Mouse (Mus musculus) CH12.LX (cell line): ENCODE measurements around the gene Rps11.

Experiments used
- CTCF ChIP-seq, 2 experiments: IDR thresholded peaks in 1 of 2; conservative IDR thresholded peaks in 1 of 2; 2 replicates each; pipeline ENCODE4 v1.5.1; 2011 to 2012; ENCODE audit warnings: low read depth in 2 of 2, low read length in 2 of 2, improper control_type of control experiment in 1 of 2, inconsistent platforms in 1 of 2, mild to moderate bottlenecking in 1 of 2, moderate library complexity in 1 of 2
- EP300 ChIP-seq: IDR thresholded peaks from 2 replicates; pipeline ENCODE4 v1.6.1; 2011; ENCODE audit warnings: low read length, improper control_type of control experiment
- ETS1 ChIP-seq: conservative IDR thresholded peaks from 2 replicates; pipeline ENCODE4 v1.6.1; 2012; ENCODE audit warnings: low read depth, mild to moderate bottlenecking, inconsistent platforms, low read length, improper control_type of control experiment, moderate library complexity
- JUND ChIP-seq: conservative IDR thresholded peaks from 2 replicates; pipeline ENCODE4 v1.6.1; 2011; ENCODE audit warnings: low read depth, low read length, improper control_type of control experiment
- MXI1 ChIP-seq: IDR thresholded peaks from 2 replicates; pipeline ENCODE4 v1.6.1; 2011; ENCODE audit warnings: mild to moderate bottlenecking, low read depth, low read length, improper control_type of control experiment
- PAX5 ChIP-seq: IDR thresholded peaks from 2 replicates; pipeline ENCODE4 v1.6.1; 2012; ENCODE audit warnings: low read length, inconsistent platforms, mixed read lengths
- POLR2A ChIP-seq: IDR thresholded peaks from 2 replicates; pipeline ENCODE4 v1.6.1; 2011; ENCODE audit warnings: low read depth, mild to moderate bottlenecking, improper control_type of control experiment, low read length
- POLR2AphosphoS2 ChIP-seq: IDR thresholded peaks from 2 replicates; pipeline ENCODE4 v1.6.1; 2011; ENCODE audit warnings: low read depth, low read length, improper control_type of control experiment
- RCOR1 ChIP-seq: conservative IDR thresholded peaks from 2 replicates; pipeline ENCODE4 v1.6.1; 2012; ENCODE audit warnings: low read depth, mild to moderate bottlenecking, inconsistent platforms, low read length, improper control_type of control experiment
- UBTF ChIP-seq: IDR thresholded peaks from 2 replicates; pipeline ENCODE4 v1.6.1; 2012; ENCODE audit warnings: low read depth, mild to moderate bottlenecking, inconsistent platforms, low read length, improper control_type of control experiment, moderate library complexity
- USF1 ChIP-seq: IDR thresholded peaks from 2 replicates; pipeline ENCODE4 v1.6.1; 2014; ENCODE audit warnings: low read depth, mild to moderate bottlenecking, inconsistent platforms, low read length, improper control_type of control experiment
- ZC3H11A ChIP-seq: IDR thresholded peaks from 2 replicates; pipeline ENCODE4 v1.6.1; 2012; ENCODE audit warnings: low read depth, mild to moderate bottlenecking, inconsistent platforms, low read length, improper control_type of control experiment
- ZKSCAN1 ChIP-seq: IDR thresholded peaks from 2 replicates; pipeline ENCODE4 v1.6.1; 2012; ENCODE audit warnings: low read depth, inconsistent platforms, low read length, improper control_type of control experiment, borderline replicate concordance
- ZNF384 ChIP-seq: IDR thresholded peaks from 2 replicates; pipeline ENCODE4 v1.6.1; 2012; ENCODE audit warnings: low read depth, low read length, improper control_type of control experiment, inconsistent platforms

- TF ChIP-seq USF1 = no peak
- no peak for TF ChIP-seq ZC3H11A
- no peak for TF ChIP-seq CTCF (conservative IDR thresholded peaks at IDR 0.05 in 1 of 2, IDR thresholded peaks at IDR 0.05 in 1 of 2; ENCODE audit: low read depth in 2 of 2, low read length in 2 of 2)
- no peak; the same call in 1 of the 2 replicates for TF ChIP-seq POLR2AphosphoS2
- TF ChIP-seq JUND = no peak
- no peak for TF ChIP-seq UBTF
- no peak for TF ChIP-seq RCOR1
- no peak for TF ChIP-seq ZNF384
- TF ChIP-seq POLR2A = no peak
- TF ChIP-seq MXI1 = no peak
- no peak for TF ChIP-seq PAX5
- no peak for TF ChIP-seq ETS1
- no peak for TF ChIP-seq EP300
- TF ChIP-seq ZKSCAN1 = no peak
Measured at GRCm38 (mm10) chr7:45127700-45128224, 3.5 kb upstream of the Rps11 start.
